Mouse (Mus musculus) hindbrain, embryonic 16.5 days (tissue): Measurements from ENCODE around the gene Smim7. TPM values are rescaled to one million over a fixed set of nuclear protein-coding genes. Genes with fewer than 3 reads are reported as not detected.

Source experiments
- ATAC-seq: fragments of 200-750 bp; cut with Nextera tagmentation; 2 replicates; pipeline ENCODE4 v1.8.0; 2017; ENCODE audit warnings: moderate TSS enrichment, moderate library complexity
- H3K27ac ChIP-seq: fragments of 300-500 bp; sonication (generic); 2 replicates; pipeline ENCODE4 v1.5.1; 2014; ENCODE audit warnings: low read depth, mild to moderate bottlenecking, control low read depth, low read length, moderate library complexity
- H3K27me3 ChIP-seq: fragments of 300-500 bp; sonication (generic); replicated peaks from 2 replicates; pipeline ENCODE4 v1.6.1; 2014; ENCODE audit warnings: low read length; ENCODE audit not compliant: control insufficient read depth, insufficient read depth
- H3K36me3 ChIP-seq: fragments of 300-500 bp; sonication (generic); 2 replicates; pipeline ENCODE4 v1.6.1; 2014; ENCODE audit warnings: mild to moderate bottlenecking, low read length, moderate library complexity, mixed read lengths; ENCODE audit not compliant: control insufficient read depth, insufficient read depth
- H3K4me1 ChIP-seq: fragments of 300-500 bp; sonication (generic); 2 replicates; pipeline ENCODE4 v1.6.1; 2014; ENCODE audit warnings: low read depth, low read length; ENCODE audit not compliant: control insufficient read depth, insufficient read depth
- H3K4me2 ChIP-seq: fragments of 300-500 bp; sonication (generic); 2 replicates; pipeline ENCODE4 v1.6.1; 2014; ENCODE audit warnings: mild to moderate bottlenecking, low read length, control low read depth, moderate library complexity
- H3K4me3 ChIP-seq: fragments of 300-500 bp; sonication (generic); 2 replicates; pipeline ENCODE4 v1.5.1; 2014; ENCODE audit warnings: mild to moderate bottlenecking, low read length, control low read depth, moderate library complexity
- H3K9ac ChIP-seq: fragments of 300-500 bp; sonication (generic); 2 replicates; pipeline ENCODE4 v1.6.1; 2014; ENCODE audit warnings: low read depth, mild to moderate bottlenecking, control low read depth, low read length, moderate library complexity
- H3K9me3 ChIP-seq: fragments of 300-500 bp; sonication (generic); 2 replicates; pipeline ENCODE4 v1.6.1; 2014; ENCODE audit warnings: mild to moderate bottlenecking, low read length, moderate library complexity; ENCODE audit not compliant: control insufficient read depth
- WGBS: fragments of 180-500 bp; shearing (Covaris S2); extraction: QIAGEN DNeasy Blood & Tissue Kit; methylation state at CpG from one replicate; pipeline ENCODE4 v1.1.7; 2014; 5-methylcytosine and 5-hydroxymethylcytosine counted together
- polyA plus RNA-seq: library from polyadenylated mRNA; unstranded; fragments of >200 nt; fragmentation: Nextera tagmentation; extraction: Ambion mirVana; gene quantifications from 2 replicates; pipeline ENCODE4 v1.2.1, GENCODE M21; 2015

The Smim7 gene
- polyA plus RNA-seq, 1 experiment from 2014 or later = 127 TPM

DNA sequence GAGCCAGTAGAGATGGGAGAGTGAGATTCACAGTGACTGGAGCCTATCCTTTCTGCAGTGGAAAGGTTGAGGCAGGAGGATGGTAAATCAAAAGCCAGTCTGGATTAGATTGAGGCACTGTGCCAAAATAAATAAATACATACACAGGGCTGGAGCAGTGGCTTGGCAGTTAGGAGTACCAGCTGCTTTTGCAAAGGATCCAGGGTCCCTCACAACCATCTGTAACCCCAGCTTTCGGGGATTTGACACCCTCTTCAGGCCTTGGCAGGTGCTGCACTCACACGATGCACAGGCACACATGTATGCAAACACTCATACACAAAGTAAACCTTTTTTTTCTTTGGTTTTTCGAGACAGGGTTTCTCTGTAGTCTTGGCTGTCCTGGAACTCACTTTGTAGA lies 6.4 kb upstream of the Smim7 start:
- Histone ChIP-seq H3K4me3 (no peak overlapping the region), H3K4me2 (no peak overlapping the region), H3K27me3 (no peaks in the 10 kb centered on the region), H3K9me3 (no peaks in the 10 kb centered on the region), H3K9ac (no peak overlapping the region), H3K4me1 (peaks cover 13% of the 10 kb centered on the region), H3K36me3 (0 out of 2 replicates have a peak, but pooled peaks cover 7% of the 10 kb centered on the region), H3K27ac (no peak overlapping the region)
- WGBS = 86% methylated on average over 3 of the region's 3 CpGs
- ATAC-seq = no peak

DNA sequence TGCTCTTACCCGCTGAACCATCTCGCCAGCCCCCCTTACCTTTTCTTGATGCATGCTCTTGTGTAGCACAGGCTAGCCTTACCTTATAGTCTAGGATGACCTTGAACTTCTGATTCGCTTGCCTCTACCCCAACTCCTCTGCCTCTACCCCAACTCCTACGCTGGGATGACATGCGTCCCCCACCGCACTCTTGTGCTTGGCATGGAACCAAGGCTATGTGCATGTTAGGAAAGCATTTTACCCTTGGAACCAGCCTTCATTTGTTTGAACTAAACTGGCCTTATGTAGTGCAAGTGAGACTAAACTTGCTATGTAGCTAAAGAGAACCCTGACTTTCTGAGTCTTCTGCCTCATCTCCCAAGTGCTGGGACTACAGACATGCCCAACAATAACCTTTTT lies 5.0 kb upstream of the Smim7 start:
- H3K9me3 ChIP-seq = no peaks in the 10 kb centered on the region
- no peak overlapping the region for H3K4me2 ChIP-seq
- H3K4me1 ChIP-seq = peaks cover 14% of the 10 kb centered on the region
- H3K9ac ChIP-seq = no peak overlapping the region
- no peaks in the 10 kb centered on the region for H3K27me3 ChIP-seq
- no peak for ATAC-seq
- H3K4me3 ChIP-seq = no peak overlapping the region
- 0 out of 2 replicates have a peak, but pooled peaks cover 2% of the 10 kb centered on the region for H3K36me3 ChIP-seq
- 97% methylated on average over 6 of the region's 6 CpGs for whole genome bisulfite sequencing
- no peak overlapping the region for H3K27ac ChIP-seq

GRCm38 (mm10) chr8:72573450-72573849 lies 2.6 kb upstream of the Smim7 start:
- H3K27ac ChIP-seq = no peak overlapping the region
- peaks cover 30% of the 10 kb centered on the region for H3K4me1 ChIP-seq
- no peaks in the 10 kb centered on the region for H3K27me3 ChIP-seq
- peak overlapping the region; percentile 97 for H3K4me2 ChIP-seq
- WGBS = 77% methylated on average over 6 of the region's 6 CpGs
- H3K36me3 ChIP-seq = peaks cover 5% of the 10 kb centered on the region
- no peak for ATAC-seq
- no peak overlapping the region; the same call in 1 of the 2 replicates for H3K4me3 ChIP-seq
- H3K9ac ChIP-seq = no peak overlapping the region
- H3K9me3 ChIP-seq = no peaks in the 10 kb centered on the region

GRCm38 (mm10) chr8:72572507-72572906 lies 1.6 kb upstream of the Smim7 start:
- ATAC-seq = no peak
- Histone ChIP-seq H3K9ac (peak overlapping the region; percentile 74), H3K9me3 (no peaks in the 10 kb centered on the region), H3K27me3 (no peaks in the 10 kb centered on the region), H3K27ac (peak overlapping the region; percentile 86), H3K36me3 (peaks cover 12% of the 10 kb centered on the region), H3K4me2 (peak overlapping the region; percentile 97), H3K4me3 (peak overlapping the region; percentile 63), H3K4me1 (peaks cover 31% of the 10 kb centered on the region)
- WGBS = 5% methylated on average over 10 of the region's 10 CpGs

DNA sequence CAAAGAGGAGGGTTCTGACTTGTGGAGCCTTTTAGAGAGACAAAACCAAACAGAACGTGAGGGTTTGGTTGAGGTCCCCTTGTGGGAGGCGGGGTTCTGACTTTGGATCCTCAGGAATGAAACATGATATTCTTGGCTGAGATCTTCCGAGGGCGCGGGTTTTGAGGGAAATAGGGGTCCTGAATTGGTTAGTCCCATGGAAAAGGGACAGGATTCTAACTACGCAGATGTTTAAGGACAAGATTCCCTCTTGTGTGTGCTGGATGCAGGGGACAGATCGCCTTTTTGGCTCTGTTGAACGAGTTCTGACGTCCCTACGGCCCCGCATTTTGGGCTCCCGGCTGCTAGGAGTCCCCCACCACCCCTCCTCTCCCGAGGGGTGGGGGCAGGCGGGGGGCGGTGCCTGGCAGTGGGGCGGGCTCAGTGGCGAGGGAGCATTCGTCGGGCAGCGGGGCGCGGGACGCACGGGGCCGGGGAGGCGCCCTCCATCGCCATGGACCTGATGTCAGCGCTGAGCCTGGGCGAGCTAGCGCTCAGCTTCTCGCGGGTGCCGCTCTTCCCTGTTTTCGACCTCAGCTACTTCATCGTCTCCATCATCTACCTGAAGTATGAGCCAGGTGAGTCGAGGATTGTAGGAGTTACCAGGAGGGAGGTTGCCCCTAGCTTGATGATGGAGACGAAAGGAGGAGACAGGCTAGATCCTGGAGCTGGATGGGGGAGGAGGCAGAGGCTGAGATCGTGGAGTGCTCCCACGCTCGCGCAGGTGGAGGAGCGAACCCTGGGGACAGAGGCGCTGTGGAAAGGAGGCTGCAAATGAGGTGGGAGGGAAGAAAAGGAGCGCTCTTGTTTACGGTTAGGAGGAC lies 954 bp upstream of the Smim7 start, which contains the start of gene Tmem38a:
Gene Tmem38a, plus strand, starts transcription at position 445 of the 863 bp plus-strand sequence.
- H3K4me2 ChIP-seq = peak within 1 kb of the TSS; percentile 97
- under 1% methylated on average over 44 of the region's 45 CpGs for WGBS
- no peaks in the 10 kb centered on the region for H3K9me3 ChIP-seq
- H3K4me1 ChIP-seq = peaks cover 31% of the 10 kb centered on the region
- peak within 1 kb of the TSS; percentile 78 for H3K9ac ChIP-seq
- peaks cover 19% of the 10 kb centered on the region for H3K36me3 ChIP-seq
- H3K4me3 ChIP-seq = peak within 1 kb of the TSS; percentile 63
- H3K27me3 ChIP-seq = no peaks in the 10 kb centered on the region
- H3K27ac ChIP-seq = peak within 1 kb of the TSS; percentile 86
- ATAC-seq = peak; percentile 46

- H3K27ac ChIP-seq = no peak overlapping the region
- H3K9ac ChIP-seq = no peak overlapping the region
- H3K9me3 ChIP-seq = no peaks in the 10 kb centered on the region
- ATAC-seq = no peak
- H3K27me3 ChIP-seq = no peaks in the 10 kb centered on the region
- no peak overlapping the region for H3K4me2 ChIP-seq
- H3K4me3 ChIP-seq = no peak overlapping the region
- H3K4me1 ChIP-seq = peaks cover 17% of the 10 kb centered on the region
- H3K36me3 ChIP-seq = peaks cover 35% of the 10 kb centered on the region
- 87% methylated on average over 2 of the region's 2 CpGs for WGBS
These were observed 4.9 kb downstream of the Smim7 start for GRCm38 (mm10) chr8:72565970-72566369.

GRCm38 (mm10) chr8:72561111-72561689 lies 9.7 kb downstream of the Smim7 start:
- no peak for ATAC-seq
- H3K36me3 ChIP-seq = peaks cover 10% of the 10 kb centered on the region

DNA sequence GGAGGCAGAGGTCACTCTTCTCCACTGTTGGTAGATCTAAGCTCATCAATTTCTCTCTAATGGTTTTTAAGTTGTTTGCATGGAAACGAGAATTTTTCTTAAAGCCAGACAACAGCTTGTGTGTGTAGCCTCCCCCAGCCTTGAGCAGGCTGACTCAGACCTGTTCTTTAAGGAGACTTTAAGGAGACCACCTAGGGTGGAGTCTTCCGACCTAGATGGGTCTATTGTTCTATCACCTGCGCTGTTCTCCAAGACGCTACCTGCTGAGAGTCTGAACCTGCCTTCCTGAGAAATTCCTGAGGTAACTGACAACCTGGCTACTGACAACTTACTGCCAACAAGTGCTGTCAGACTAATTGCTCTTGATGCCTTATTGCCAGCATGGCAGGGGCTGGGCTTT lies 15.1 kb downstream of the Smim7 start:
- H3K9me3 ChIP-seq = no peaks in the 10 kb centered on the region
- H3K4me2 ChIP-seq = no peak overlapping the region
- no peaks in the 10 kb centered on the region; the same call in 1 of the 2 replicates for H3K36me3 ChIP-seq
- H3K4me3 ChIP-seq = no peak overlapping the region
- WGBS = 49% methylated on average over 4 of the region's 4 CpGs
- no peaks in the 10 kb centered on the region for H3K4me1 ChIP-seq
- no peak for ATAC-seq
- H3K27me3 ChIP-seq = no peaks in the 10 kb centered on the region
- no peak overlapping the region for H3K9ac ChIP-seq
- no peak overlapping the region for H3K27ac ChIP-seq

More at GRCm38 (mm10) chr8:72561111-72561689, 9.7 kb downstream of the Smim7 start:
- Histone ChIP-seq H3K9ac (no peak overlapping the region), H3K9me3 (no peaks in the 10 kb centered on the region), H3K27ac (no peak overlapping the region), H3K27me3 (no peaks in the 10 kb centered on the region), H3K4me2 (no peak overlapping the region), H3K4me1 (no peaks in the 10 kb centered on the region), H3K4me3 (no peak overlapping the region)
- WGBS = 89% methylated on average over 1 of the region's 1 CpGs

GRCm38 (mm10) chr8:72549314-72549892 lies 21.5 kb downstream of the Smim7 start:
- Histone ChIP-seq H3K4me3 (peak overlapping the region; percentile 97), H3K36me3 (no peaks in the 10 kb centered on the region), H3K27ac (no peak overlapping the region), H3K27me3 (no peaks in the 10 kb centered on the region), H3K4me2 (peak overlapping the region; percentile 61), H3K9ac (peak overlapping the region; percentile 94), H3K9me3 (no peaks in the 10 kb centered on the region), H3K4me1 (peaks cover 30% of the 10 kb centered on the region)
- ATAC-seq = no peak
- 16% methylated on average over 5 of the region's 5 CpGs for WGBS
